Mouse (Mus musculus) neural tube, embryonic 15.5 days (tissue): ENCODE data around the gene Tox3. TPM values are rescaled to one million over a fixed set of nuclear protein-coding genes. Genes with fewer than 3 reads are reported as not detected.

Experiments
- ATAC-seq: fragments of 200-750 bp; cut with Nextera tagmentation; 2 replicates; pipeline ENCODE4 v1.8.0; 2017; ENCODE audit warnings: mild to moderate bottlenecking, moderate TSS enrichment, moderate library complexity; ENCODE audit not compliant: low FRiP score
- H3K27ac ChIP-seq: fragments of 300-500 bp; sonication (generic); replicated peaks from 2 replicates; pipeline ENCODE4 v1.5.1; 2015; ENCODE audit warnings: mild to moderate bottlenecking, inconsistent platforms
- H3K27me3 ChIP-seq: fragments of 300-500 bp; sonication (generic); replicated peaks from 2 replicates; pipeline ENCODE4 v1.6.1; 2015; ENCODE audit warnings: inconsistent platforms
- H3K36me3 ChIP-seq: fragments of 300-500 bp; sonication (generic); 2 replicates; pipeline ENCODE4 v1.6.1; 2015; ENCODE audit warnings: inconsistent platforms
- H3K4me1 ChIP-seq: fragments of 300-500 bp; sonication (generic); 2 replicates; pipeline ENCODE4 v1.6.1; 2015; ENCODE audit warnings: inconsistent platforms
- H3K4me2 ChIP-seq: fragments of 300-500 bp; sonication (generic); 2 replicates; pipeline ENCODE4 v1.6.1; 2015; ENCODE audit warnings: inconsistent platforms, mild to moderate bottlenecking, moderate library complexity
- H3K4me3 ChIP-seq: fragments of 300-500 bp; sonication (generic); replicated peaks from 2 replicates; pipeline ENCODE4 v1.5.1; 2015; ENCODE audit warnings: mild to moderate bottlenecking, inconsistent platforms
- H3K9ac ChIP-seq: fragments of 300-500 bp; sonication (generic); replicated peaks from 2 replicates; pipeline ENCODE4 v1.6.1; 2015; ENCODE audit warnings: mild to moderate bottlenecking, inconsistent platforms
- H3K9me3 ChIP-seq: fragments of 300-500 bp; sonication (generic); replicated peaks from 2 replicates; pipeline ENCODE4 v1.6.1; 2016; ENCODE audit warnings: inconsistent platforms
- WGBS: fragments of 180-500 bp; shearing (Covaris S2); methylation state at CpG from one replicate; pipeline ENCODE4 v1.1.7; 2015; ENCODE audit warnings: mixed read lengths; 5-methylcytosine and 5-hydroxymethylcytosine counted together
- polyA plus RNA-seq: library from polyadenylated mRNA; unstranded; fragments of >200 nt; fragmentation: Nextera tagmentation; extraction: Ambion mirVana; gene quantifications from 2 replicates; pipeline ENCODE4 v1.2.1, GENCODE M21; 2015

The Tox3 gene
- polyA plus RNA-seq, 1 experiment from 2014 or later = 23.4 TPM

DNA sequence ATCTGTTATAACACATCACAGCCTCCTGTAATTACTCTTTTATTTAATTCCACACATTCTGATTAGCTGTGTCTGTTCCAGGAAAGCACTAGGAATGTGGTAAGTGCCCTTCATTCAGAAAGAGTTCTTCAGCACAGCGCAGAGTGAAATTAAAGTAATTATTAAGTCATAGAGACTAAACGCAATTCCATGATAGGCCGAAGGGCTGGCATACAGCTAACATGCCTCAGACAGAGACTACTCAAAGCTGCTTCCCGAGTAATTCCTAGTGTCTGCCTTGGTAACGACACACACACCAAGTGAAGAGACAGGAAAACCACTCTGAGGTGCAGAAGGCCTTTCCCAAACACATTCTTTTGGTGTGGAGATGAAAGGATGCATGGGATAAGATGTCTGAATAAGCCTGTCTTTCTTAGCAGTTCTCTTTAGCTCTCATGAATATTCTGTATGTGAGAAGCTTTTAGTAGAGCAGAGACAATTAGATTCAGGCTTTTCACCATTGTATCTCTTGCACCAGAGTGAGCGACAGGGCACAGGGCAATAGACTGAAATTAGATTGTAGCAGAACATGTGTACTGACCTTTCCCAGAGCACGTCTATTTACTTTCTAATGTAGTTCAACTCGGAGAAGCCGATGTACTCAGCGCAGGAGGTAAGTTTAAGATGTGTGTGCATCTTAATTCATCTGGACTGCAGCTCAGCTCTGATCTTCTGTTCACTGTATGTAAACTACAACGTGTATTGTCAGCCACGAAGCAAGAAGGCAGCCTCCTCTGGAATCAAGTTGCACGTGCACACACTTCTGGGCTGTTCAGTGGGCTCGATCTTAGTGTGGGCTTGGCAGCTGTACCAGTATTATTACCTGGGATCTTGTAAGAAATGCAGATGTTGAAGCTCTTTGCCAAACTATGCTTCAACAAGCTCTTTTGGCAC lies 138.8 kb downstream of the Tox3 start:
- H3K9me3 ChIP-seq = no peaks in the 10 kb centered on the region
- no peaks in the 10 kb centered on the region; the same call in 1 of the 2 replicates for H3K4me1 ChIP-seq
- no peaks in the 10 kb centered on the region for H3K27me3 ChIP-seq
- ATAC-seq = no peak
- H3K27ac ChIP-seq = no peak overlapping the region
- H3K9ac ChIP-seq = no peak overlapping the region
- 34% methylated on average over 14 of the region's 14 CpGs for WGBS
- no peaks in the 10 kb centered on the region for H3K36me3 ChIP-seq
- no peak overlapping the region for H3K4me3 ChIP-seq
- no peak overlapping the region for H3K4me2 ChIP-seq
